13 mouse cellular contexts compared by ENCODE assay signal in the genomic region with DNA sequence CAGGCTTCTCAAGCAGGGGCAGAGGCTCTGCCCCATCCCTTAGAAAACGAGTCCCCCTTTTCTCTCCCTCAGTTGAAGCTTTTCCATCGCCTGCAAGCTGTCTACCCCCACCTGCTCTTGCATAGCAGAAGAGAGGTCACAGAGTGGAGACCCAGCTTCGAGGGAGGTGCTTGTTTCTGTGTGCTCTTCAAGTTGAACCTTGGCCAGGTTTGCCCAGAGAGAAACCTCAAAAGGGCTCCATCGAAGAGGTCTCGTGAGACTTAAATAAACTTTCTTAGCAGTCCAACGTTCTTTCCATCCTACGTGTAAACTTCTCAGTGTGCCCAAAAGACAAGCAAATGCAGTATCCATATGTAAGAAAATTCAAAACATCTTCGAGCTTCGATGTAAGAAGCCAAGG. TPM values are rescaled to one million over a fixed set of nuclear protein-coding genes. Genes with fewer than 3 reads are reported as not detected.
DNase-seq lines count a peak whose midpoint lies in the region; ATAC-seq and TF ChIP-seq lines count a peak whose summit lies in the region.
"Had no signal": no experiment of that assay in that cellular context is flagged by ENCODE, and none has a peak within 500 bp of the region (broad histone marks: within the 10 kb centered on the region; RNA-seq: fewer than 3 reads in every experiment).

No protein-coding gene starts in this region.

- H3K9ac ChIP-seq in forebrain, postnatal 0 days: no peak overlapping the region
- H3K9ac ChIP-seq in kidney, embryonic 15.5 days: no peak overlapping the region

- 71% methylated on average over 9 of the region's 9 CpGs for WGBS in forebrain, embryonic 10.5 days
- 68% methylated on average over 9 of the region's 9 CpGs for WGBS in forebrain, postnatal 0 days
- 44% methylated on average over 9 of the region's 9 CpGs for WGBS in kidney, adult 2 months
- 58% methylated on average over 9 of the region's 9 CpGs for WGBS in kidney, embryonic 15.5 days

- H3K27me3 ChIP-seq in forebrain, embryonic 10.5 days (ENCODE audit: poor library complexity, severe bottlenecking): no peaks in the 10 kb centered on the region
- no peaks in the 10 kb centered on the region for H3K27me3 ChIP-seq in forebrain, postnatal 0 days (ENCODE audit: insufficient read depth, low read length)
- H3K27me3 ChIP-seq in kidney, adult 2 months (replicated peaks; ENCODE audit: control insufficient read depth, insufficient read depth, low read length): no peaks in the 10 kb centered on the region
- H3K27me3 ChIP-seq in kidney, embryonic 15.5 days: no peaks in the 10 kb centered on the region

- H3K4me1 ChIP-seq in forebrain, embryonic 10.5 days: peaks cover 38% of the 10 kb centered on the region
- H3K4me1 ChIP-seq in forebrain, postnatal 0 days (ENCODE audit: insufficient read depth): peaks cover 3% of the 10 kb centered on the region; the same call in 1 of the 2 replicates
- peaks cover 24% of the 10 kb centered on the region for H3K4me1 ChIP-seq in kidney, adult 2 months (ENCODE audit: control insufficient read depth, insufficient read depth, low read length)
- peaks cover 9% of the 10 kb centered on the region for H3K4me1 ChIP-seq in kidney, embryonic 15.5 days

- no peak for DNase-seq in forebrain, embryonic 10.5 days (ENCODE audit: extremely low spot score, low spot score)
- no peak for DNase-seq in forebrain, postnatal 0 days
- peak; percentile 57 for DNase-seq in kidney, adult 2 months
- peak; percentile 9 for DNase-seq in thymus, postnatal 0 days (ENCODE audit: low spot score)
- no peak for DNase-seq in thymus, postnatal 25 days
- DNase-seq in right cerebral cortex, adult 18-20 months: no peak
- no peak for DNase-seq in natural killer cell, adult 2 months (ENCODE audit: low spot score in 2 of 2)
- DNase-seq: gastrocnemius, postnatal 14 days; kidney, adult 8-10 months had no signal

- TF ChIP-seq CTCF in forebrain, postnatal 0 days (IDR thresholded peaks at IDR 0.05; ENCODE audit: low read depth): no peak
- no peak for TF ChIP-seq CTCF in kidney, adult 2 months (conservative IDR thresholded peaks at IDR 0.05; ENCODE audit: insufficient read depth, insufficient read length, low read depth, low read length)

- H3K4me3 ChIP-seq in forebrain, embryonic 10.5 days: no peak overlapping the region
- H3K4me3 ChIP-seq in forebrain, postnatal 0 days (ENCODE audit: low read depth, low read length): no peak overlapping the region
- no peak overlapping the region for H3K4me3 ChIP-seq in kidney, adult 2 months (ENCODE audit: insufficient read depth, low read depth, low read length)
- no peak overlapping the region for H3K4me3 ChIP-seq in kidney, embryonic 15.5 days (replicated peaks)
- H3K4me3 ChIP-seq: erythroblast, embryonic 14.5 days; left cerebral cortex, adult 2 months had no signal

- no peak for ATAC-seq in forebrain, postnatal 0 days
- ATAC-seq in kidney, embryonic 15.5 days (replicated peaks; ENCODE audit: low FRiP score): no peak
- ATAC-seq: activated CD4-positive, CD25-positive, alpha-beta regulatory T cell, adult 4 months had no signal

- H3K27ac ChIP-seq in forebrain, embryonic 10.5 days: peak overlapping the region; percentile 72
- no peak overlapping the region for H3K27ac ChIP-seq in forebrain, postnatal 0 days (ENCODE audit: low read depth, low read length)
- H3K27ac ChIP-seq in kidney, adult 2 months (ENCODE audit: insufficient read depth, low read depth, low read length): peak overlapping the region; percentile 37; the same call in 1 of the 2 replicates
- H3K27ac ChIP-seq in kidney, embryonic 15.5 days: no peak overlapping the region
- H3K27ac ChIP-seq: left cerebral cortex, adult 2 months had no signal

- no peak for TF ChIP-seq POLR2A in kidney, adult 2 months (IDR thresholded peaks at IDR 0.05; ENCODE audit: low read depth, low read length)

- H3K36me3 ChIP-seq in forebrain, embryonic 10.5 days (replicated peaks): no peaks in the 10 kb centered on the region
- no peaks in the 10 kb centered on the region for H3K36me3 ChIP-seq in forebrain, postnatal 0 days (ENCODE audit: insufficient read depth)
- no peaks in the 10 kb centered on the region for H3K36me3 ChIP-seq in kidney, adult 2 months (ENCODE audit: control insufficient read depth, insufficient read depth, low read length)
- no peaks in the 10 kb centered on the region for H3K36me3 ChIP-seq in kidney, embryonic 15.5 days

- H3K9me3 ChIP-seq in forebrain, embryonic 10.5 days: peaks cover 3% of the 10 kb centered on the region; the same call in 1 of the 2 replicates
- H3K9me3 ChIP-seq in forebrain, postnatal 0 days (ENCODE audit: low read length): no peaks in the 10 kb centered on the region
- H3K9me3 ChIP-seq in kidney, embryonic 15.5 days (replicated peaks): no peaks in the 10 kb centered on the region

- H3K4me2 ChIP-seq in forebrain, postnatal 0 days (ENCODE audit: low read depth): no peak overlapping the region
- no peak overlapping the region for H3K4me2 ChIP-seq in kidney, embryonic 15.5 days

RNA-seq across cellular contexts. Expression of gene Acss1, which starts 16.9 kb away (rescaled TPM):
- polyA plus RNA-seq in forebrain, embryonic 10.5 days (2016; fragmentation: Nextera tagmentation; extraction: Ambion mirVana): 14.1 and 17.6 TPM in 2 replicates
- 16.9 and 17.8 TPM in 2 replicates for total RNA-seq in forebrain, postnatal 0 days (2014; rRNA removed)
- polyA plus RNA-seq in forebrain, postnatal 0 days (2015; fragmentation: Nextera tagmentation; extraction: Ambion mirVana): 8.2 and 14.1 TPM in 2 replicates
- polyA plus RNA-seq in kidney, adult 2 months (2012; rRNA removed): 461 and 477 TPM in 2 replicates
- 9.5 and 9.9 TPM in 2 replicates for polyA plus RNA-seq in kidney, embryonic 15.5 days (2015; fragmentation: Nextera tagmentation; extraction: Ambion mirVana)
- polyA plus RNA-seq in thymus, postnatal 0 days (2015; fragmentation: Nextera tagmentation; extraction: Ambion mirVana): 22.0 and 25.3 TPM in 2 replicates

RNA-seq across cellular contexts. Expression of gene Vsx1, which starts 37.8 kb away (rescaled TPM):
- polyA plus RNA-seq in forebrain, embryonic 10.5 days (2016; fragmentation: Nextera tagmentation; extraction: Ambion mirVana): 0.05 TPM in 1 of 2 replicates, not detected in the other
- total RNA-seq in forebrain, postnatal 0 days (2014; rRNA removed): not detected in 2 replicates
- polyA plus RNA-seq in forebrain, postnatal 0 days (2015; fragmentation: Nextera tagmentation; extraction: Ambion mirVana): 0.06 and 0.13 TPM in 2 replicates
- not detected in 2 replicates for polyA plus RNA-seq in kidney, adult 2 months (2012; rRNA removed)
- not detected in 2 replicates for polyA plus RNA-seq in kidney, embryonic 15.5 days (2015; fragmentation: Nextera tagmentation; extraction: Ambion mirVana)
- polyA plus RNA-seq in thymus, postnatal 0 days (2015; fragmentation: Nextera tagmentation; extraction: Ambion mirVana): not detected in 2 replicates
- total RNA-seq: gastrocnemius, postnatal 14 days had no signal
- polyA plus RNA-seq: activated CD4-positive, CD25-positive, alpha-beta regulatory T cell, adult 4 months; erythroblast, embryonic 14.5 days had no signal

RNA-seq across cellular contexts. Expression of gene Apmap, which starts 43.0 kb away (rescaled TPM):
- polyA plus RNA-seq in forebrain, embryonic 10.5 days (2016; fragmentation: Nextera tagmentation; extraction: Ambion mirVana): 34.2 and 34.9 TPM in 2 replicates
- 40.9 and 43.0 TPM in 2 replicates for total RNA-seq in forebrain, postnatal 0 days (2014; rRNA removed)
- 53.5 and 56.1 TPM in 2 replicates for polyA plus RNA-seq in forebrain, postnatal 0 days (2015; fragmentation: Nextera tagmentation; extraction: Ambion mirVana)
- 172 and 181 TPM in 2 replicates for polyA plus RNA-seq in kidney, adult 2 months (2012; rRNA removed)
- polyA plus RNA-seq in kidney, embryonic 15.5 days (2015; fragmentation: Nextera tagmentation; extraction: Ambion mirVana): 46.0 and 47.6 TPM in 2 replicates
- polyA plus RNA-seq in thymus, postnatal 0 days (2015; fragmentation: Nextera tagmentation; extraction: Ambion mirVana): 36.6 and 41.1 TPM in 2 replicates

Comparison
In these comparisons a context has a peak if more than half of its experiments do, and no peak if none do; other contexts are left out.
1. DNase-seq: peak in kidney, adult 2 months (single experiment) and thymus, postnatal 0 days (single experiment); none in forebrain, embryonic 10.5 days (single experiment), forebrain, postnatal 0 days (single experiment), thymus, postnatal 25 days (single experiment), right cerebral cortex, adult 18-20 months (single experiment) and natural killer cell, adult 2 months (0 of 2).
2. H3K27ac ChIP-seq: peak in forebrain, embryonic 10.5 days (single experiment) and kidney, adult 2 months (single experiment); none in forebrain, postnatal 0 days (single experiment) and kidney, embryonic 15.5 days (single experiment).
3. RNA of gene Acss1, which starts 16.9 kb away (polyA plus RNA-seq): 461 to 477 TPM in kidney, adult 2 months; 22.0 to 25.3 TPM in thymus, postnatal 0 days, 14.1 to 17.6 TPM in forebrain, embryonic 10.5 days, 8.2 to 14.1 TPM in forebrain, postnatal 0 days and 9.5 to 9.9 TPM in kidney, embryonic 15.5 days; every median in the first group is over 10 times any median in the second.